Mouse (Mus musculus) layer of hippocampus, adult 8-10 months (tissue): ENCODE measurements at regions not wholly inside any gene's neighbourhood (a gene's known extent, or its start where the extent isn't known, plus 50 kb on each side); places are given as distances from the start of the nearest gene placed in this dataset.

ENCODE experiments used
- DNase-seq, 2 experiments: peaks; one replicate each; pipeline ENCODE4 v3.0.0; 2022; ENCODE audit warnings: low spot score in 2 of 2

DNA sequence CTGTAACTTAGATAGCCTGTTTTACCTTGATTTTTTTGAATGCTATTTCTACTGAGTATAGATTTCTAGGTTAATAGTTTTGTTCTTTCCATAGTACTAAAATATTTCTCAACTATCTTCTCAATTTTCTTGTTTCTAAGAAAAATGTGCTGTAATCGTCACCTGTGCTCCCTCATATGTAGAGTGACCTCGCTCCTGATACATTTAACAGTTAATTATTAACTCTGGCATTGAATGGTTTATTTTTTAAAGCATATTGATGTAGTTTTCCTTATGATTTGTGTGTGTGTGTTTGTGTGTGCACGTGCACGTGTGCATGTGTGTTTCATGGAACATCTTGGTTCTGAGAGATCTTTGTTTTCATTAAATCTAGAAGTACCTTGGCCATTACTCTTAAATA is 158.7 kb upstream of the Gm15217 start:
- no peak for DNase-seq

DNA sequence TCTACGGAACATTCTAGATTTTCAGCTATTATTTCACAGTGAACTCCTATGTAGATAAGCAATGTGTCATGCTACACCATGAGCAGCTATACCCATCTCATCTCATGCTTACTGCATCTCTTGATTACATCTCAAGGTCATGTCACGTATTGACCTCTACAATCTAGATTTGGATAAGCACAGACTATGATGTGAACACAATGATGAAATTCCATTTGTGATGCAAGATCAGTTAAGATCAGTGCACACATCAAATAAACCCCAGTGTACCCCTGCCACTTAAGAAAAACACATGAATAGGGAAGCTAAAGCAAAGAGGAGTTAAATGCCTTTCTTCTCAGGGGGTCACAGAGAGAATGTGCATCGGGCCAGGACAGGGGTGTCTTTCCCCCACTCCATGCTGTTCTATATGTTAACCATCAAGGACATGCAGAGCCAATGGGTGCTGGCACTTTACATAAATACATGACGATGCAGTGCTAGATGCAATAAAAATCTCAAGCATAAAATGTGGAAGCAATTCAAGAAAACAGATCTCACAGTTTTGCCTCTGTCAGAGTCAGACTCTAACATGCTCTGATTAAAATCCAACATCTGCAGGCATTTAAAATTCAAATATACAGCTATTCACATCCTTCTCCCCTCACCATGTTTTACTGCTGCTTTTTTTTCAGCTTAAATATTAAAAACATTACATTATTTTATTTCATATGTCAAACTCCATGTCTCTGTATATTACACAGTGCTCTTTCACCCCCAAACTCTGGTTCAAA is 157.1 kb upstream of the Gm15217 start:
- DNase-seq = no peak

- no peak for DNase-seq
Observed at GRCm38 (mm10) chr14:46223008-46223407, 156.2 kb upstream of the Gm15217 start.

DNA sequence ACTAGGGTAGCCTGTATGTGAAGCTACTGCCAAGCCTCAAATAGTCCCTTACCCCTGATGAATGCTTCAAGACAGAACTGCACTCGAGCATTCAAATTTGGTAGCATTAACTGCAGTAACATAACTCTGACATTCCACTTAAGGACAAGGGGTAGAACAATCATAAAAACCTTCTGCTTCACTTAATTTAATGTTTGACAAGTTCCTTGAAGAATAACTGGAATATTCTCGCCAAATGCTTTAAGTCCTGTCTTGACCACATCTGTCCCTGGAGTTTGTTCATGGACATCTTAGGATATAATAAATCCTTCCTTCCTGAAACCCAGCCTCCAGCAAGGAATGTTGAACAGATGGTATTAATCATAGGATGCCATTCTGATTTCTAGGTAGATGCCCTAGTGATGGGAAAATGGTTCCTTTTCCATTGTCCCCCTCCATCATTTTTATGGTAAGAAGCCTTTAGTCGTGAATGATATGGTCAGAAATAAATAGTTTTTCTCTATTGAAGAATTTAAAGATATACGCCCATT is 154.7 kb upstream of the Gm15217 start:
- no peak for DNase-seq

GRCm38 (mm10) chr14:46225851-46226608 is 153.2 kb upstream of the Gm15217 start:
- DNase-seq = no peak

DNA sequence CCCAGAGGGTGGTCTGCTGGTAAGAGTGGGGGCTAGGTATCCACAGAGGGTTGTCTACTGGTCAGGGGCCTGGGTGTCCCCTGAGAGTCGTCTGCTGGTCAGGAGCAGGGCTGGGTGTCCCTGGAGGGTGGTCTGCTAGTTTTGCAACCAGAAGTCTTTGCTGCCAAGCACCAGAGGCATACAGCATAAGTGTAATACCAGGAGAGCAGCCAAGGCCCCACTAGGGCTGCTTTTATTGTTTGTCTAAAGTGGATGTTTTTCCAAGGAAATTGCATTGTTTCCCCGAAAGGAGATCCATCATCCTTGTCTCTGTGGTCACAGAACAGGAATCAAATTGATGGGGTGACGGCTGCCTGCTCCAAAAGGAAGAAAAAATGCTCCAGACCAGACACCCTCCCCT is 145.2 kb upstream of the Gm15217 start:
- no peak for DNase-seq

GRCm38 (mm10) chr14:46234835-46235234 is 144.4 kb upstream of the Gm15217 start:
- DNase-seq = no peak

GRCm38 (mm10) chr14:46240046-46240800 is 139.0 kb upstream of the Gm15217 start:
- peak in 1 of 2 experiments; percentile 3 for DNase-seq

DNA sequence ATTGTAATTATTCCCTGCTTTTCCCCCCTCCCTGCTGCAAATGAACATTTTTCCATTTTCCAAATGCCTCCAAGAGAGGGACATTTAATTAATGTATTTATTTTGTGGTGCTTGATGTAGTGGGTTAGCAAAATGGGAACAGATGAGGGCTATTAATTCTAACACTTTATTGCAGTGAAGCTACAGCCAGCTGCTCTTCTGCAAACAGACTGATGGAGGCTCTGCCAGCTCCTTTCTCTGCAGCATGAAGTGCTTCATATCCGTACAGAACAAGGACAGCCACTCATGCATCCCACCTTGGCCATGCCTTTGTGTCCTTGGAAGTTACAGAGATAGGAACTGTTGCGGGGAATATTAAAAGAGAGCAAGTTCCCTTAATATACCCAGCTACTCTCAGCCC is 138.3 kb upstream of the Gm15217 start:
- DNase-seq = peak in 1 of 2 experiments; percentile 6

- DNase-seq = no peak
Observed at GRCm38 (mm10) chr14:46247491-46248484, 131.4 kb upstream of the Gm15217 start.

- DNase-seq = no peak
Observed at GRCm38 (mm10) chr14:46249141-46249540, 130.1 kb upstream of the Gm15217 start.

GRCm38 (mm10) chr14:46255261-46255660 is 124.0 kb upstream of the Gm15217 start:
- no peak for DNase-seq

GRCm38 (mm10) chr14:46256336-46256735 is 122.9 kb upstream of the Gm15217 start:
- DNase-seq = no peak

- DNase-seq = no peak
Observed at GRCm38 (mm10) chr14:46257311-46257710, 121.9 kb upstream of the Gm15217 start.

DNA sequence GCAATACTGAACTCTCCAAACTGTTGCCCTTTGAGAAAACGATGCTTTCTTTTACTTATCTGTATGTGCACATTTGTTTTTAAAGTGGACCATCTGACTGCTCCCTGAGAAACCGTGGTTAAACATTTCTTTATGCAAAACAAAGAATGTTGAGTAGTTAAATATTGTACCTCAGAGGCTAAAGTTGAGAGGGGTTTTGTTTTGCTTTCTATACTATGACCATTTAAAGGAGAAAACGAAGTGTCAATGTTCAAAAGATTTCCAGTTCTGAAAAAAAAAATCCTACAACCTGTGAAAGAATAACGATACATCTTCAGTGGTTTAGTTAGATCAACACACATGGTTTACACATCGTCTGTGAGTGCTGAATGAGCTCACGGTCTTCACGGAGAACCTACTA is 120.7 kb upstream of the Gm15217 start:
- no peak for DNase-seq

DNA sequence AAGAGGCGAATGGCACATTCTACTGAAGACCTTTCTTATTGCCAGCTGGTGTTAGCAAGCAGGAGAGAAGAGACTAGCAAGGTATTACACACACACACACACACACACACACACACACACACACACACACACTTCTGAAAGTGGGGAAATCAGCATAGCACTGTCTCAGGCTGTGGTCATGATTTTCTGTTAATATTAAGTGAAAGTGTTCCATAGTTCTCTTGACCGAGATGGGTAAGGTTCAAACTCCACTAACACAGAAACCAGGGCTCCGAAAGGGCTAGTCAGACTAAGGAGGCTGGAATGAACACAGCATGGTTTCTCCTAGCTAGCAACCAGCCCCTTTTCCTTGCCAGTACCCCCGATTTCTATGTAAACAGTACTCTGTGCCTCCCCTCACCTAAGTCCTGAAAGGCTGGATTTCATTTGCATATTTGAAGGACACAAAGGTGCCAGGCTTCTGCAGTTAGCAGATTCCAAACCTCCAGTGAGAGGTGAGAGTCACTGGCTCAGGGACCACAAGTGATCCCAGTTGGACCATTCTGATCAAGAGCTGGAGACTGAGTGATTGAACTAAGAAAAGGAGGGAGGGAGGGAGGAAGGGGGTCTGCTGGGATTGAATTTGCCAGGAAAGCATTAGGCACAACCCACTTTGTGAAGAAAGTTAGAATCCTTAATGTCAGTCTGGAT is 118.8 kb upstream of the Gm15217 start:
- DNase-seq = no peak

GRCm38 (mm10) chr14:46275455-46275854 is 103.8 kb upstream of the Gm15217 start:
- DNase-seq = no peak

- no peak for DNase-seq
Observed at GRCm38 (mm10) chr14:46276926-46277831, 102.0 kb upstream of the Gm15217 start.
